Mouse (Mus musculus): ENCODE measurements around the gene Add3.

Add3 gene

GRCm38 (mm10) chr19:53168576-53168975 is 28.3 kb downstream of the Add3 start:
- no peak for DNase-seq

GRCm38 (mm10) chr19:53170651-53171050 is 30.4 kb downstream of the Add3 start:
- DNase-seq: peak in 1 of 2 experiments; percentile 33

GRCm38 (mm10) chr19:53174034-53174433 is 33.8 kb downstream of the Add3 start:
- no peak for DNase-seq

GRCm38 (mm10) chr19:53175550-53175949 is 35.3 kb downstream of the Add3 start:
- no peak for DNase-seq

- no peak for DNase-seq
Measured at GRCm38 (mm10) chr19:53176518-53176917, 36.3 kb downstream of the Add3 start.

GRCm38 (mm10) chr19:53178611-53179528 is 38.6 kb downstream of the Add3 start:
- DNase-seq: no peak

GRCm38 (mm10) chr19:53180168-53180803 is 40.0 kb downstream of the Add3 start:
- DNase-seq: no peak

- DNase-seq: peak; percentile 71 to 80
Measured at GRCm38 (mm10) chr19:53181003-53181861, 41.0 kb downstream of the Add3 start.

- peak; percentile 33 to 57 for DNase-seq
Measured at GRCm38 (mm10) chr19:53183620-53184019, 43.4 kb downstream of the Add3 start.

- DNase-seq: no peak
Measured at GRCm38 (mm10) chr19:53184216-53184615, 44.0 kb downstream of the Add3 start.

- DNase-seq: no peak
Measured at GRCm38 (mm10) chr19:53184911-53185310, 44.7 kb downstream of the Add3 start.

- peak; percentile 77 to 87 for DNase-seq
Measured at GRCm38 (mm10) chr19:53185486-53186134, 45.4 kb downstream of the Add3 start.

- no peak for DNase-seq
Measured at GRCm38 (mm10) chr19:53186456-53186855, 46.2 kb downstream of the Add3 start.

GRCm38 (mm10) chr19:53187533-53187932 is 47.3 kb downstream of the Add3 start:
- DNase-seq: no peak

GRCm38 (mm10) chr19:53188186-53188585 is 47.9 kb downstream of the Add3 start:
- DNase-seq: no peak

GRCm38 (mm10) chr19:53188724-53189220 is 48.5 kb downstream of the Add3 start:
- no peak for DNase-seq

- DNase-seq: no peak
Measured at GRCm38 (mm10) chr19:53189736-53190135, 49.5 kb downstream of the Add3 start.

- DNase-seq: no peak
Measured at GRCm38 (mm10) chr19:53190232-53190631, 50.0 kb downstream of the Add3 start.

- DNase-seq: no peak
Measured at GRCm38 (mm10) chr19:53191867-53192487, 51.7 kb downstream of the Add3 start.

GRCm38 (mm10) chr19:53193190-53193589 is 52.9 kb downstream of the Add3 start:
- DNase-seq: no peak

GRCm38 (mm10) chr19:53193964-53194582 is 53.8 kb downstream of the Add3 start:
- DNase-seq: peak; percentile 64 to 74
